Mouse (Mus musculus) embryonic facial prominence, embryonic 14.5 days (tissue): ENCODE data around the gene Vav1. TPM values are rescaled to one million over a fixed set of nuclear protein-coding genes. Genes with fewer than 3 reads are reported as not detected.
A peak's percentile ranks its signal among the peaks of the same experiment; 100 is the strongest.

Experiments used
- ATAC-seq: fragments of 200-750 bp; cut with Nextera tagmentation; 2 replicates; pipeline ENCODE4 v1.8.0; 2017; ENCODE audit warnings: low read depth, moderate number of reproducible peaks, moderate TSS enrichment
- DNase-seq: peaks from one replicate; pipeline ENCODE4 v3.0.0-alpha.2; 2015; ENCODE audit warnings: low spot score
- H3K27ac ChIP-seq: fragments of 300-500 bp; sonication (generic); replicated peaks from 2 replicates; pipeline ENCODE4 v1.5.1; 2014; ENCODE audit warnings: low read depth, mild to moderate bottlenecking, low read length, moderate library complexity
- H3K27me3 ChIP-seq: fragments of 300-500 bp; sonication (generic); replicated peaks from 2 replicates; pipeline ENCODE4 v1.6.1; 2014; ENCODE audit warnings: low read length; ENCODE audit not compliant: control insufficient read depth, insufficient read depth
- H3K36me3 ChIP-seq: fragments of 300-500 bp; sonication (generic); 2 replicates; pipeline ENCODE4 v1.6.1; 2014; ENCODE audit warnings: low read length, mixed read lengths; ENCODE audit not compliant: control insufficient read depth, insufficient read depth
- H3K4me1 ChIP-seq: fragments of 300-500 bp; sonication (generic); 2 replicates; pipeline ENCODE4 v1.6.1; 2014; ENCODE audit warnings: antibody characterized with exemption, low read length; ENCODE audit not compliant: control insufficient read depth, insufficient read depth
- H3K4me2 ChIP-seq: fragments of 300-500 bp; sonication (generic); 2 replicates; pipeline ENCODE4 v1.6.1; 2014; ENCODE audit warnings: low read depth, mild to moderate bottlenecking, low read length, moderate library complexity, mixed read lengths
- H3K4me3 ChIP-seq: fragments of 300-500 bp; sonication (generic); 2 replicates; pipeline ENCODE4 v1.5.1; 2014; ENCODE audit warnings: low read depth, mild to moderate bottlenecking, low read length
- H3K9ac ChIP-seq: fragments of 300-500 bp; sonication (generic); 2 replicates; pipeline ENCODE4 v1.6.1; 2014; ENCODE audit warnings: low read depth, mild to moderate bottlenecking, low read length, moderate library complexity, mixed read lengths
- H3K9me3 ChIP-seq: fragments of 300-500 bp; sonication (generic); 2 replicates; pipeline ENCODE4 v1.6.1; 2016; ENCODE audit warnings: low read length; ENCODE audit not compliant: control insufficient read depth
- WGBS: fragments of 180-500 bp; shearing (Covaris S2); extraction: QIAGEN DNeasy Blood & Tissue Kit; methylation state at CpG from one replicate; pipeline ENCODE4 v1.1.7; 2014; 5-methylcytosine and 5-hydroxymethylcytosine counted together
- polyA plus RNA-seq: library from polyadenylated mRNA; unstranded; fragments of >200 nt; fragmentation: Nextera tagmentation; extraction: Ambion mirVana; gene quantifications from 2 replicates; pipeline ENCODE4 v1.2.1, GENCODE M21; 2014

The Vav1 gene
- polyA plus RNA-seq, 1 experiment from 2014 or later = 4.0 TPM

GRCm38 (mm10) chr17:57249186-57250181 is 29.4 kb upstream of the Vav1 start, which contains the start of gene Trip10:
Gene Trip10, plus strand, starts transcription at chr17:57249455.
- WGBS = under 1% methylated on average over 41 of the region's 52 CpGs
- peaks cover 11% of the 10 kb centered on the region for H3K4me1 ChIP-seq
- peak within 1 kb of the TSS; percentile 88 for H3K27ac ChIP-seq
- peak within 1 kb of the TSS; percentile 64 for H3K4me3 ChIP-seq
- peak within 1 kb of the TSS; percentile 70 for H3K9ac ChIP-seq
- no peaks in the 10 kb centered on the region for H3K9me3 ChIP-seq
- DNase-seq (peak; percentile 94), ATAC-seq (peak; percentile 13)
- no peaks in the 10 kb centered on the region for H3K27me3 ChIP-seq
- H3K4me2 ChIP-seq = peak within 1 kb of the TSS; percentile 76
- H3K36me3 ChIP-seq = peaks cover 13% of the 10 kb centered on the region

DNA sequence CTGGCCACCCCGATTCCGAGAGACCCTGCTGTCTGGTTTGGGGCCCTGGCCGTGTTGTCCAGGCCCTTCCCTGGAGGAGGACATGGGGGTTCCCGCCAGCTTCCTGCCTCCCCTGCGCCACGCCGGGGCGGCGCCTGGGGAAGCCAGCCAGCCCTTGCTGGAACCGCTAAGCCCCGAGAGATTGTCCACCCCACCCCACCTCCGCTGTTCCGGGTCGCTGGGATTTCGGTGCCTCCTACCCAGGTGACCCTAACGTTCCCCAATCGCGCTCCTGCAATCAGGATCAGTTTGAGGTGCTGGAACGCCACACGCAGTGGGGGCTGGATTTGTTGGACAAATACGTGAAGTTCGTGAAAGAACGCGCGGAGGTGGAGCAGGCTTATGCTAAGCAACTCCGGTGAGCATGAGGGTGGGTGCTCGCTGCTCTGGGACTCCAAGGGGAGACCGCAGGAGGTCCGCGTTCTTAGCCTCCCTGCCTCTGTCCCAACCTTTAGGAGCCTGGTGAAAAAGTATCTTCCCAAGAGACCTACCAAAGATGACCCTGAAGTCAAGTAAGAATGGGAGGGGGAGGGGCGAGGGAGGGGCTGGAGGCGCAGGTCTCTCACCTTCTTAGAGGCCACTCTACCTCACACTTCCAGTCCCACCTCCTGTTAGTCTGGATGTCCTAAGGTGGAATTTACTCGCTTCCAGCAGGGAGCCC is 28.3 kb upstream of the Vav1 start:
- whole genome bisulfite sequencing = 3% methylated on average over 28 of the region's 33 CpGs

DNA sequence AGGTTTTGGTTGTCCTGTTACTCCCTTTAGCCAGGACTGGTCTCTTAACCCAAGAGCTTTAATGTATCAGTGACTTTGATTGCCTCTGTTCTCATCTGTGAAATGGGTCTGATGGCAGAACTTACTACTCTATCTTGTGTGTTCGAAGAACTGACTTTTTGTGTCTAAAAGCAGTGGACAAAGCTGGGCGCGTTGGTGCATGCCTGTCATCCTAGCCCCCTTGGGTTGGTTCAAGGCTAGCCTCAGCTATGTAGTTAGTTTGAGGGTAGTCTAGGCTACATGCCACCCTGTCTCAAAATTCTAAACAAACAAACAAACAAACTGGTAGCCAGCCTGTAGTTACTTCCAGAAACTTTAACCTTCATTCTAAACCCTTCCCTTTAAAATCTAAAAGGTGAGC is 27.5 kb upstream of the Vav1 start:
- no peak for DNase-seq
- Histone ChIP-seq H3K9me3 (no peaks in the 10 kb centered on the region), H3K9ac (no peak overlapping the region), H3K4me3 (no peak overlapping the region), H3K27me3 (no peaks in the 10 kb centered on the region), H3K36me3 (peaks cover 31% of the 10 kb centered on the region), H3K27ac (no peak overlapping the region), H3K4me2 (0 out of 2 replicates have a peak overlapping the region, but pooled peaks have one; percentile 76), H3K4me1 (peaks cover 10% of the 10 kb centered on the region)
- WGBS = 97% methylated on average over 3 of the region's 3 CpGs
- no peak for ATAC-seq

More for the DNA sequence above, 28.3 kb upstream of the Vav1 start:
- Histone ChIP-seq H3K27ac (0 out of 2 replicates have a peak overlapping the region, but pooled peaks have one; percentile 72), H3K36me3 (peaks cover 24% of the 10 kb centered on the region), H3K27me3 (no peaks in the 10 kb centered on the region), H3K9ac (peak overlapping the region; percentile 70), H3K4me3 (peak overlapping the region; percentile 64), H3K4me1 (peaks cover 11% of the 10 kb centered on the region), H3K4me2 (peak overlapping the region; percentile 76), H3K9me3 (no peaks in the 10 kb centered on the region)
- DNase-seq (peak; percentile 66), ATAC-seq (no peak)

GRCm38 (mm10) chr17:57253306-57253705 is 25.6 kb upstream of the Vav1 start:
- Histone ChIP-seq H3K4me3 (no peak overlapping the region), H3K4me1 (peaks cover 7% of the 10 kb centered on the region), H3K4me2 (no peak overlapping the region), H3K27ac (no peak overlapping the region), H3K9ac (no peak overlapping the region), H3K36me3 (peaks cover 48% of the 10 kb centered on the region), H3K9me3 (no peaks in the 10 kb centered on the region), H3K27me3 (no peaks in the 10 kb centered on the region)
- no peak for ATAC-seq
- 70% methylated on average over 6 of the region's 6 CpGs for WGBS
- DNase-seq = no peak

GRCm38 (mm10) chr17:57255354-57255753 is 23.5 kb upstream of the Vav1 start:
- H3K36me3 ChIP-seq = peaks cover 68% of the 10 kb centered on the region
- no peaks in the 10 kb centered on the region for H3K4me1 ChIP-seq
- H3K27me3 ChIP-seq = no peaks in the 10 kb centered on the region
- no peaks in the 10 kb centered on the region for H3K9me3 ChIP-seq
- no peak overlapping the region for H3K9ac ChIP-seq
- no peak overlapping the region for H3K27ac ChIP-seq
- H3K4me2 ChIP-seq = no peak overlapping the region
- ATAC-seq (no peak), DNase-seq (no peak)
- WGBS = 84% methylated on average over 14 of the region's 14 CpGs
- H3K4me3 ChIP-seq = no peak overlapping the region

- Histone ChIP-seq H3K9me3 (no peaks in the 10 kb centered on the region), H3K4me2 (no peak overlapping the region), H3K9ac (no peak overlapping the region), H3K36me3 (peaks cover 81% of the 10 kb centered on the region), H3K4me1 (no peaks in the 10 kb centered on the region), H3K4me3 (no peak overlapping the region), H3K27ac (no peak overlapping the region), H3K27me3 (no peaks in the 10 kb centered on the region)
- WGBS = 96% methylated on average over 22 of the region's 22 CpGs
- ATAC-seq (no peak), DNase-seq (no peak)
Measured at GRCm38 (mm10) chr17:57256921-57257485, 21.9 kb upstream of the Vav1 start.

GRCm38 (mm10) chr17:57258191-57258590 is 20.7 kb upstream of the Vav1 start:
- H3K9ac ChIP-seq = no peak overlapping the region
- no peaks in the 10 kb centered on the region for H3K4me1 ChIP-seq
- 100% methylated on average over 3 of the region's 3 CpGs for WGBS
- H3K4me2 ChIP-seq = no peak overlapping the region
- H3K27ac ChIP-seq = no peak overlapping the region
- no peak overlapping the region for H3K4me3 ChIP-seq
- no peaks in the 10 kb centered on the region for H3K27me3 ChIP-seq
- ATAC-seq (no peak), DNase-seq (no peak)
- H3K36me3 ChIP-seq = peaks cover 93% of the 10 kb centered on the region
- H3K9me3 ChIP-seq = no peaks in the 10 kb centered on the region

DNA sequence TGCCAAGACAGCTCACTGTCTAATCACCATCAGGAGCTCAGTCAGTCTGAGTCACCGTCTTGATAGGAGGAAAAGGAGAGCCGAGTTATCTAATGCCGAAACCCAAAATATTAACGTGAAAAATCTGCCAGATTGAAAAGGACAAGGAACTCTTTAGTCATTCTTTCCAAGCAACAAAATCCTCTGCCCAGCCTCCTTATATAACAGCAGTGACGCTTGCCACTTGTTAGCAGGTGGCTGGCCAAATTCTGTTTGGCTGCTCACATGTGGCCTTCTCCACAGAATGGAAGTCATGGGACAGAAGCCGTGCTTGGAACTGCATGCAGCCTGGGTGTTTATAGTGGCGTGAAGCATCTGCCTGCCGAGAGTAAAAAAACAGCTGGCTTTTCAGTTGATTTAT is 19.2 kb upstream of the Vav1 start:
- Histone ChIP-seq H3K4me3 (no peak overlapping the region), H3K9me3 (no peaks in the 10 kb centered on the region), H3K4me2 (no peak overlapping the region), H3K9ac (no peak overlapping the region), H3K27me3 (no peaks in the 10 kb centered on the region), H3K27ac (no peak overlapping the region), H3K4me1 (no peaks in the 10 kb centered on the region), H3K36me3 (peaks cover 87% of the 10 kb centered on the region)
- 95% methylated on average over 8 of the region's 8 CpGs for WGBS
- no peak for ATAC-seq
- DNase-seq = no peak
